ENCODE assay signal across 18 mouse cellular contexts in genomic region chr12:86105546-86105945, GRCm38 (mm10). TPM values are rescaled to one million over a fixed set of nuclear protein-coding genes. Genes with fewer than 3 reads are reported as not detected.
DNase-seq lines count a peak whose midpoint lies in the region; ATAC-seq and TF ChIP-seq lines count a peak whose summit lies in the region.
"Had no signal": no experiment of that assay in that cellular context is flagged by ENCODE, and none has a peak within 500 bp of the region (broad histone marks: within the 10 kb centered on the region; RNA-seq: fewer than 3 reads in every experiment).

No protein-coding gene starts in this region.

- H3K4me1 ChIP-seq in heart, embryonic 15.5 days (replicated peaks) = peaks cover 42% of the 10 kb centered on the region
- H3K4me1 ChIP-seq in kidney, postnatal 0 days (replicated peaks; ENCODE audit: insufficient read depth, low read length) = peaks cover 12% of the 10 kb centered on the region; the same call in 1 of the 2 replicates
- peaks cover 6% of the 10 kb centered on the region; the same call in 1 of the 2 replicates for H3K4me1 ChIP-seq in lung, postnatal 0 days (ENCODE audit: insufficient read depth, low read depth, low read length)

- H3K4me3 ChIP-seq in heart, embryonic 15.5 days = no peak overlapping the region
- H3K4me3 ChIP-seq in layer of hippocampus, adult 2 months = no peak overlapping the region
- no peak overlapping the region for H3K4me3 ChIP-seq in kidney, postnatal 0 days (replicated peaks; ENCODE audit: low read depth, low read length)
- H3K4me3 ChIP-seq in lung, postnatal 0 days (ENCODE audit: low read depth, low read length) = no peak overlapping the region
- no peak overlapping the region for H3K4me3 ChIP-seq in left cerebral cortex, adult 2 months
- H3K4me3 ChIP-seq: forebrain, embryonic 12.5 days had no signal

- peak overlapping the region; percentile 97 for H3K27ac ChIP-seq in heart, embryonic 15.5 days
- peak overlapping the region; percentile 84; the same call in 1 of the 2 replicates for H3K27ac ChIP-seq in layer of hippocampus, adult 2 months
- H3K27ac ChIP-seq in kidney, postnatal 0 days = no peak overlapping the region
- no peak overlapping the region for H3K27ac ChIP-seq in lung, postnatal 0 days (ENCODE audit: low read length)
- H3K27ac ChIP-seq in left cerebral cortex, adult 2 months = no peak overlapping the region; the same call in 1 of the 2 replicates
- H3K27ac ChIP-seq: forebrain, embryonic 12.5 days had no signal

- no peaks in the 10 kb centered on the region for H3K9me3 ChIP-seq in heart, embryonic 15.5 days (replicated peaks)
- H3K9me3 ChIP-seq in kidney, postnatal 0 days (replicated peaks; ENCODE audit: low read length) = no peaks in the 10 kb centered on the region
- H3K9me3 ChIP-seq in lung, postnatal 0 days (ENCODE audit: low read length) = no peaks in the 10 kb centered on the region
- H3K9me3 ChIP-seq: forebrain, embryonic 12.5 days had no signal

- TF ChIP-seq CTCF in layer of hippocampus, adult 2 months (conservative IDR thresholded peaks at IDR 0.05) = no peak
- no peak for TF ChIP-seq CTCF in kidney, postnatal 0 days (IDR thresholded peaks at IDR 0.05; ENCODE audit: low read depth)
- TF ChIP-seq CTCF in lung, postnatal 0 days (IDR thresholded peaks at IDR 0.05) = no peak
- TF ChIP-seq CTCF in left cerebral cortex, adult 2 months (IDR thresholded peaks at IDR 0.05) = no peak

- intact Hi-C loops in heart, postnatal 10 days (cut with DNase I) = no loop called here
- intact Hi-C loops in left cerebral cortex, adult 2 months (cut with DNase I) = no loop called here

- H3K27me3 ChIP-seq in heart, embryonic 15.5 days = no peaks in the 10 kb centered on the region
- no peaks in the 10 kb centered on the region for H3K27me3 ChIP-seq in kidney, postnatal 0 days (ENCODE audit: insufficient read depth, low read length)
- no peaks in the 10 kb centered on the region for H3K27me3 ChIP-seq in lung, postnatal 0 days (replicated peaks; ENCODE audit: insufficient read depth, low read length)

- no peaks in the 10 kb centered on the region for H3K36me3 ChIP-seq in heart, embryonic 15.5 days
- no peaks in the 10 kb centered on the region for H3K36me3 ChIP-seq in kidney, postnatal 0 days (ENCODE audit: insufficient read depth, low read length)
- H3K36me3 ChIP-seq in lung, postnatal 0 days (ENCODE audit: insufficient read depth, low read length) = 0 out of 2 replicates have a peak, but pooled peaks cover 3% of the 10 kb centered on the region
- H3K36me3 ChIP-seq: forebrain, embryonic 12.5 days had no signal

- TF ChIP-seq EP300 in lung, postnatal 0 days (IDR thresholded peaks at IDR 0.05) = no peak

- no peak overlapping the region for H3K9ac ChIP-seq in heart, embryonic 15.5 days
- no peak overlapping the region for H3K9ac ChIP-seq in kidney, postnatal 0 days (ENCODE audit: low read depth, low read length)
- H3K9ac ChIP-seq in lung, postnatal 0 days (replicated peaks; ENCODE audit: low read depth) = no peak overlapping the region
- H3K9ac ChIP-seq: forebrain, embryonic 12.5 days had no signal

- ATAC-seq in heart, embryonic 15.5 days (replicated peaks; ENCODE audit: insufficient number of reproducible peaks, insufficient read depth, low FRiP score, low read depth) = no peak
- ATAC-seq in kidney, postnatal 0 days (replicated peaks; ENCODE audit: low FRiP score, low read depth) = peak; percentile 49
- no peak for ATAC-seq in lung, postnatal 0 days
- ATAC-seq: hindbrain, embryonic 16.5 days had no signal

- no peak for DNase-seq in heart, postnatal 10 days
- DNase-seq in layer of hippocampus, adult 2 months (ENCODE audit: low spot score in 2 of 2) = no peak
- DNase-seq in layer of hippocampus, adult 9-11 months = no peak
- DNase-seq in kidney, postnatal 0 days (ENCODE audit: low spot score) = peak; percentile 35
- no peak for DNase-seq in lung, postnatal 0 days (ENCODE audit: low spot score)
- no peak for DNase-seq in left cerebral cortex, adult 2 months (ENCODE audit: extremely low spot score in 1 of 2, low spot score in 2 of 2)
- DNase-seq: adrenal gland, adult 8-10 months; cerebellum, adult 9-10 months; gastrocnemius, postnatal 14 days; heart, postnatal 14 days; lung, adult 18-20 months; right cerebral cortex, postnatal 4 days had no signal

- 69% methylated on average over 9 of the region's 10 CpGs for WGBS in heart, embryonic 15.5 days
- 45% methylated on average over 7 of the region's 10 CpGs for WGBS in kidney, postnatal 0 days
- 70% methylated on average over 7 of the region's 10 CpGs for WGBS in lung, postnatal 0 days

- no peak overlapping the region for H3K4me2 ChIP-seq in heart, embryonic 15.5 days
- no peak overlapping the region for H3K4me2 ChIP-seq in kidney, postnatal 0 days (ENCODE audit: low read length)
- H3K4me2 ChIP-seq in lung, postnatal 0 days (replicated peaks; ENCODE audit: low read depth, low read length) = no peak overlapping the region
- H3K4me2 ChIP-seq: forebrain, embryonic 12.5 days; liver, embryonic 11.5 days had no signal

RNA-seq across cellular contexts. Expression of gene Ift43, which starts 23.2 kb away (rescaled TPM):
- polyA plus RNA-seq in heart, embryonic 15.5 days (2015; fragmentation: Nextera tagmentation; extraction: Ambion mirVana) = 106 and 130 TPM in 2 replicates
- total RNA-seq in heart, postnatal 10 days (2021) = 10 to 100 TPM; 30.2 to 34.0 TPM
- total RNA-seq in layer of hippocampus, adult 2 months (2021) = 10 to 100 TPM; 14.5 to 14.8 TPM
- 87.0 and 87.3 TPM in 2 replicates for polyA plus RNA-seq in kidney, postnatal 0 days (2015; fragmentation: Nextera tagmentation; extraction: Ambion mirVana)
- 127 and 141 TPM in 2 replicates for polyA plus RNA-seq in lung, postnatal 0 days (2015; fragmentation: Nextera tagmentation; extraction: Ambion mirVana)
- total RNA-seq in left cerebral cortex, adult 2 months (2021) = 10 to 100 TPM; 15.3 to 16.9 TPM
- total RNA-seq: megakaryocyte-erythroid progenitor cell, adult 5-6 weeks; neutrophil, adult 5-6 weeks had no signal

RNA-seq across cellular contexts. Expression of gene Tgfb3, which starts 26.7 kb away (rescaled TPM):
- polyA plus RNA-seq in heart, embryonic 15.5 days (2015; fragmentation: Nextera tagmentation; extraction: Ambion mirVana) = 22.2 and 31.9 TPM in 2 replicates
- 10 to 100 TPM; 19.8 to 20.7 TPM for total RNA-seq in heart, postnatal 10 days (2021)
- 10 to 100 TPM; 15.8 to 16.5 TPM for total RNA-seq in layer of hippocampus, adult 2 months (2021)
- polyA plus RNA-seq in kidney, postnatal 0 days (2015; fragmentation: Nextera tagmentation; extraction: Ambion mirVana) = 16.6 and 19.3 TPM in 2 replicates
- 20.6 and 23.5 TPM in 2 replicates for polyA plus RNA-seq in lung, postnatal 0 days (2015; fragmentation: Nextera tagmentation; extraction: Ambion mirVana)
- 10 to 100 TPM; 15.4 to 16.0 TPM for total RNA-seq in left cerebral cortex, adult 2 months (2021)
- total RNA-seq: megakaryocyte-erythroid progenitor cell, adult 5-6 weeks had no signal

Comparison
In these comparisons a context has a peak if more than half of its experiments do, and no peak if none do; other contexts are left out.
1. H3K27ac ChIP-seq: peak in heart, embryonic 15.5 days (single experiment) and layer of hippocampus, adult 2 months (single experiment); none in kidney, postnatal 0 days (single experiment), lung, postnatal 0 days (single experiment) and left cerebral cortex, adult 2 months (single experiment).